Mouse (Mus musculus) adrenal gland, postnatal 4 days (tissue): ENCODE measurements around the gene Cpz. TPM values are rescaled to one million over a fixed set of nuclear protein-coding genes. Genes with fewer than 3 reads are reported as not detected.

ENCODE experiments used
- total RNA-seq, 2 experiments: library from RNA; stranded (reverse); gene quantifications; 2 replicates each; pipeline ENCODE4 v1.2.3; 2021

Cpz gene
- total RNA-seq, 2 experiments from 2014 or later = 5.2 to 5.7 TPM

Other genes with a start within 250 kb of the Cpz start
- 1 to 10 TPM; 1.5 to 1.6 TPM for gene Adra2c, start 247.4 kb downstream of the Cpz start, total RNA-seq
- 10 to 100 TPM in 1 of 2 experiments, 1 to 10 TPM in 1; 4.5 to 10.1 TPM for gene Hmx1, start 136.6 kb downstream of the Cpz start, total RNA-seq
- gene Trmt44, start 49.4 kb upstream of the Cpz start, total RNA-seq = 10 to 100 TPM; 11.2 to 12.1 TPM
- gene Acox3, start 57.3 kb upstream of the Cpz start, total RNA-seq = 10 to 100 TPM; 44.0 to 46.6 TPM
- 10 to 100 TPM; 39.0 to 45.2 TPM for gene Htra3, start 154.1 kb upstream of the Cpz start, total RNA-seq
- 10 to 100 TPM; 12.6 to 21.4 TPM for gene Sh3tc1, start 214.3 kb upstream of the Cpz start, total RNA-seq
- gene Ablim2, start 232.2 kb upstream of the Cpz start, total RNA-seq = 1 to 10 TPM; 6.0 to 7.3 TPM